Mouse (Mus musculus) liver, embryonic 12.5 days (tissue): ENCODE results near the gene Ewsr1. TPM values are rescaled to one million over a fixed set of nuclear protein-coding genes. Genes with fewer than 3 reads are reported as not detected.
"Not testable (repeated sequence)": the region's sequence is repeated elsewhere in the genome, so short reads cannot be mapped to it uniquely, and the experiment has no call there.

Experiments used
- ATAC-seq: fragments of 200-750 bp; cut with Nextera tagmentation; 2 replicates; pipeline ENCODE4 v1.8.0; 2017; ENCODE audit warnings: moderate number of reproducible peaks, mild to moderate bottlenecking, moderate library complexity
- H3K27ac ChIP-seq: fragments of 300-500 bp; sonication (generic); 2 replicates; pipeline ENCODE4 v1.5.1; 2016; ENCODE audit warnings: mild to moderate bottlenecking
- H3K27me3 ChIP-seq: fragments of 300-500 bp; sonication (generic); replicated peaks from 2 replicates; pipeline ENCODE4 v1.6.1; 2016; ENCODE audit warnings: mild to moderate bottlenecking, moderate library complexity
- H3K36me3 ChIP-seq: fragments of 300-500 bp; sonication (generic); 2 replicates; pipeline ENCODE4 v1.6.1; 2016; ENCODE audit warnings: mild to moderate bottlenecking, moderate library complexity
- H3K4me1 ChIP-seq: fragments of 300-500 bp; sonication (generic); 2 replicates; pipeline ENCODE4 v1.6.1; 2016
- H3K4me2 ChIP-seq: fragments of 300-500 bp; sonication (generic); 2 replicates; pipeline ENCODE4 v1.6.1; 2016; ENCODE audit warnings: mild to moderate bottlenecking, moderate library complexity
- H3K4me3 ChIP-seq: fragments of 300-500 bp; sonication (generic); 2 replicates; pipeline ENCODE4 v1.5.1; 2016; ENCODE audit warnings: mild to moderate bottlenecking, moderate library complexity
- H3K9ac ChIP-seq: fragments of 300-500 bp; sonication (generic); 2 replicates; pipeline ENCODE4 v1.6.1; 2016; ENCODE audit warnings: mild to moderate bottlenecking, moderate library complexity
- H3K9me3 ChIP-seq: fragments of 300-500 bp; sonication (generic); replicated peaks from 2 replicates; pipeline ENCODE4 v1.6.1; 2016; ENCODE audit warnings: mild to moderate bottlenecking, moderate library complexity
- WGBS: fragments of 180-500 bp; shearing (Covaris S2); methylation state at CpG from one replicate; pipeline ENCODE4 v1.1.7; 2016; ENCODE audit not compliant: insufficient replicate concordance; 5-methylcytosine and 5-hydroxymethylcytosine counted together
- polyA plus RNA-seq: library from polyadenylated mRNA; unstranded; fragments of >200 nt; fragmentation: Nextera tagmentation; extraction: Ambion mirVana; gene quantifications from 2 replicates; pipeline ENCODE4 v1.2.1, GENCODE M21; 2016

The Ewsr1 gene
- polyA plus RNA-seq, 1 experiment from 2014 or later, result 432 TPM

DNA sequence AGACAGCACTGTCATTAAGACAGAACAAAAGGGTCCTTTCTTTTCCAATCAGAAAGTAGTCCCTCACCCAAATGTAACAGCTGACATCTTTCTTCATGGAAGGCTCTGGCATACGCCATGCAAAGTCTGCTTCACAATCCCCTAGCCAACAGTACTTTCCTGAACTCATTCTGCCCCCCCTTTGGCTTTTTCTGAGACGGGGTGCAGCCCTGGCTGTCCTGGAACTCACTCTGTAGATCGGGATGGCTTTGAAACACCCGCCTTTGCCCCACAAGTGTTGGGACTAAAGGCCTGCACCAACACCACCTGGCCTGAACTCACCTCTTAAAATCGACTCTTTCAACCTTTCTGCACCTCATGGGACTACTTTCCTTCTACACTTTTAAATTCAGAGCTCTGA lies 3.2 kb downstream of the Ewsr1 start:
- H3K27ac ChIP-seq, result peak overlapping the region; percentile 48; the same call in 1 of the 2 replicates
- peak overlapping the region; percentile 81 for H3K4me2 ChIP-seq
- peaks cover 41% of the 10 kb centered on the region for H3K4me1 ChIP-seq
- no peak for ATAC-seq
- WGBS, result 77% methylated on average over 5 of the region's 5 CpGs
- 0 out of 2 replicates have a peak overlapping the region, but pooled peaks have one; percentile 100 for H3K4me3 ChIP-seq
- no peak overlapping the region; the same call in 1 of the 2 replicates for H3K9ac ChIP-seq
- no peaks in the 10 kb centered on the region for H3K27me3 ChIP-seq
- H3K9me3 ChIP-seq, result no peaks in the 10 kb centered on the region
- peaks cover 52% of the 10 kb centered on the region for H3K36me3 ChIP-seq

DNA sequence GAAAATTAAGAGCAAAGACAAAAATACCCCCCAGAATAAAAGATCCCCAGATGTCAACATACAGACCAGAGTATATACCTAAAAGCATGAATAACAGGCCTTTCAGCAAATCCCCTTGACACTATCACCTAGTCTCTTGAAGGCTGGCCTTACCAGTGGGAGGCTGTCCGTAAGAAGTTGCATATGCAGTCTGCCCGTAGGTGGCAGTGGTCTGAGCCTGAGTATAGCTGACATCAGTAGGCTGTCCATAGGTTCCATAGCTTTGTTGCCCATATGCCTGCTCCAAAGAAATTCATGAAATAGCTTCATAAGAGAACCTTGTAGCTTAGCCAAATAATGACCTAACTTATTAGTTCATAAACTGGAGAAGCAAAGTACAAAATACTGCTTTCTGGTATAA lies 7.4 kb downstream of the Ewsr1 start:
- no peak for ATAC-seq
- Histone ChIP-seq H3K27ac (no peak overlapping the region), H3K9ac (no peak overlapping the region), H3K4me3 (no peak overlapping the region), H3K36me3 (peaks cover 88% of the 10 kb centered on the region), H3K4me1 (peaks cover 22% of the 10 kb centered on the region), H3K27me3 (no peaks in the 10 kb centered on the region), H3K9me3 (no peaks in the 10 kb centered on the region), H3K4me2 (no peak overlapping the region)
- WGBS, result 73% methylated on average over 2 of the region's 2 CpGs

DNA sequence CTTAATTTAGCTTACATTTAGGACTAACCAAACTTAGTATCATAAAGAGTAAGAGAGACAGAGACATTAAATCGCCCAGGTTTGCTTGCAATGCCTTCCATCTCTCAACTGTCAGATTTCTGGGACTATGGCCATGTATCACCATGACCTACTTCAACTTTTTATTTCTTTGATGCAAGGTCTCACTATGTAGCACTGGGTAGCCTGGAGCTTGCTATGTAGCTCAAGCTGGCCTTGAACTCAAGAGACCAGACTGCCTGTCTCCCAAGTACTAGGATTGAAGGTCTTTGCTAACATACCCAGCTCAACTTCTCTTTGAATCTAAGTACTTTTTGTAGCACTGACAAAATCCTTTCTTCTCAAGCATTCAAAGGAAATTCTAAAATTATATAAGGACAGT lies 9.9 kb downstream of the Ewsr1 start:
- Histone ChIP-seq H3K36me3 (peaks cover 97% of the 10 kb centered on the region), H3K27me3 (no peaks in the 10 kb centered on the region), H3K9ac (no peak overlapping the region), H3K4me3 (no peak overlapping the region), H3K27ac (no peak overlapping the region), H3K4me2 (no peak overlapping the region), H3K9me3 (no peaks in the 10 kb centered on the region), H3K4me1 (peaks cover 3% of the 10 kb centered on the region; the same call in 1 of the 2 replicates)
- 95% methylated on average over 1 of the region's 1 CpGs for WGBS
- ATAC-seq, result no peak

DNA sequence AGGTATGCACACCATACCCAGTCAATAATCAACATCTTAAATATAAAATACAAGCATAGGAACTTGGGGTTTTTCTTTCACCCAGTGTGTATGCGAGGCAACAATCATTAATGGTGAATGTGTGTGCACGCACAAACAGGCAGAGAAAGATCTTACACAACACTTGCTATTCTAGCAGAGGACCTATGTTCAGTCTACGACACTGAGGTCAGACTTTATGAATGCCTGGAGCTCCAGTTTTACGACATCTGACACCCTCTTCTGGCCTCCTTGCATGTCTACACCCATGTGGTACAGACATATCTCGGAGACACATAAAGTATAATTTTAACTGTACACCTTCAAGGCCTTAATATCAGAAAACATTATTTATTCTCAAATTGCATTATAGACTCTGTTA lies 22.2 kb downstream of the Ewsr1 start:
- H3K9me3 ChIP-seq, H3K9ac ChIP-seq, ATAC-seq, H3K27me3 ChIP-seq, H3K27ac ChIP-seq, H3K4me2 ChIP-seq, H3K4me3 ChIP-seq, H3K4me1 ChIP-seq: not testable (repeated sequence)
- H3K36me3 ChIP-seq, result peaks cover 87% of the 10 kb centered on the region
- 86% methylated on average over 4 of the region's 5 CpGs for WGBS

DNA sequence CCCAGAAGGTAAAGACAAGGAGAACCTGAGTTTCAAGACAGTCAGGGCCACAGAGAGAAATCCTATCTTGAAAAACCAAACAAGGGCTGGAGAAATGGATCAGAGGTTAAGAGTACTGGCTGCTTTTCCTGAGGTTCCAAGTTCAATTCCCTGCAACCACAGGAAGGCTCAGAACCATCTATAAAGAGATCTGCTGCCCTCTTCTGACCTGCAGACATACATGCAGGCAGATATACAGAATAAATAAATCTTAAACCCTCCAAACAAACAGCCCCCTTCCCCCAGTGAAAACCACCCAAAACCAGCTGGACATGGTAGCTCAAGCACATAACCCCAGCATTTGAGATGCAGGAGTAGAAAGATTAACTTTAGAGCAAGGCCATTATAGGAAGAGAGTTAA lies 23.3 kb downstream of the Ewsr1 start:
- no peak overlapping the region for H3K27ac ChIP-seq
- no peak overlapping the region for H3K9ac ChIP-seq
- H3K4me3 ChIP-seq, result no peak overlapping the region
- no peak for ATAC-seq
- H3K9me3 ChIP-seq, result no peaks in the 10 kb centered on the region
- no peaks in the 10 kb centered on the region for H3K4me1 ChIP-seq
- no peak overlapping the region for H3K4me2 ChIP-seq
- H3K27me3 ChIP-seq, result no peaks in the 10 kb centered on the region
- peaks cover 90% of the 10 kb centered on the region for H3K36me3 ChIP-seq

DNA sequence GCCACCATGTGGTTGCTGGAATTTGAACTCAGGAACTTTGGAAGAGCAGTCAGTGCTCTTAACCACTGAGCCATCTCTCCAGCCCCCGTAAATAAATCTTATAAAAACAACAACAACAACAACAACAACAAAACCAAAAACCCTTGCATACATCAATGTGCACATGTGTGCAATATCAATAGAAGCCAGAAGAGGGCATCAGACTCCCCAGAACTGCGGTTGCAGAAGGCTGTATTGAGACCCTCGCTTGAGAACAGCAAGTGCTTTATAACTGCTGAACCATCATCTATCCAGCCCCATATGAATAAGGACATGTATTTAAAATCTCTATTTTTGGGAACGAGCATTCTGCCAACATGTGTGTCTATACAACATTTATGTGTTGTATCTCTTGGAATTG lies 24.2 kb downstream of the Ewsr1 start:
- Histone ChIP-seq H3K9me3 (no peaks in the 10 kb centered on the region), H3K27me3 (no peaks in the 10 kb centered on the region), H3K4me3 (no peak overlapping the region), H3K4me2 (no peak overlapping the region), H3K36me3 (peaks cover 90% of the 10 kb centered on the region), H3K4me1 (no peaks in the 10 kb centered on the region), H3K27ac (no peak overlapping the region), H3K9ac (no peak overlapping the region)
- no peak for ATAC-seq
- 67% methylated on average over 4 of the region's 4 CpGs for WGBS

DNA sequence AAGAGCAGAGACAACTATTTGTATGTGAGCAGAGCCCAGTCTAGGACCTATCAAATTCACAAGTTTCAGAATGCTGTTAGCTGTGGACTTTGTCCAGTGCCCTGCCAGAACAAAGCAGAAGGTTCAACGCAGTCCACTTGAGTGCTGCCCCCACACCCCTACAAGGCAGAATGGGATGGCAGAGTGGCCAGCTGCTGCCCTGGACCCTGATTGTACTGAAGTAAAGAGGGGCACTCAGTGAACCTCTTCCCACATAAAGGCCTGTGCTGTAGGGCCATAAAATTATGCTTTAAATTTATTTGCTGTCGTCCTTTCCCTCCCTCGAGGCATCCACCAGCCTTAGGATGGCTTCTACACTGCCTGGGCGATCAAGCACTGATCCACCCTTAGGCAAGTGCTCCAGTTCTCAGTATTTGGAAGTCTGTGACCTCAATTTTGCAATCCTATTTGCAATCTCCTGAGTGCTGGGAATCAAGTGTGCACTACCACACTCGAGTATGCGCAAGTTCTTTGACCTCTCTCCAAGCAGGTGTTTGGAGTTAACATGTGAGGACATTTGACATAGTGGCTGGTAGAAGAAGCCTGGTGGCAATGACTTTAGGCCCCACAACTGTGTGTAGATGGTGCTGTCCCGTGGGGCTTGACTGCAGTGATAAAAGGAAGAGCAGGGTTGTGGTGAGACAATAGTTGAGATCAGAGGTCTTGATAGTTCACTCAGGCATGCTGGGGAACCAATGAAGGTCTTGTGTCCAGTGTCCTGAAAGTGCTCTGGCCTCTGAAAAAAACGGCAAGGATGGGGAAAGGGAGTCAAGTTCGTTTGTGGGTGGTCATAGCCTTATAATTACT lies 30.7 kb downstream of the Ewsr1 start:
- Histone ChIP-seq H3K36me3 (peaks cover 55% of the 10 kb centered on the region), H3K27me3 (peaks cover 15% of the 10 kb centered on the region), H3K9ac (no peak overlapping the region), H3K9me3 (no peaks in the 10 kb centered on the region), H3K4me3 (no peak overlapping the region), H3K4me1 (peaks cover 50% of the 10 kb centered on the region), H3K4me2 (no peak overlapping the region), H3K27ac (peak overlapping the region; percentile 65)
- 62% methylated on average over 9 of the region's 9 CpGs for WGBS
- no peak for ATAC-seq

DNA sequence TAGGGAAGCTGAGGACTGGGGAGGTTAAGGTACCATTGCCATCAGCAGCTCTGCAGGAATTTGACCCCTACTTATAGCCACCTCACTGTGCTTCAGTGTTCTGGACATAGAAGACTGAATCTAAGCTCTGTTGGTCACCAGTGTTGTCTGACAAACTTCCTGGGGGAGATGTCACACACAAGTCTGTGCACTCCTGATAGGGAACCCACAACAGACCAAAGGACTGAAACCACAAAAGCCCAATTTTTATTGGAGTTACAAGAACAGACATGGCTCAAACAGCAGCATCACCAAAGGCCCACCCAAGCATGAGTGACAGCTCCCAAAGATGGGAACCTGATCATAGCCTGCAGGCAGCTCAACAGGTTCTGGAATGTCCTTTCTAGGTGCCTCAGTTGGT lies 32.0 kb downstream of the Ewsr1 start:
- peaks cover 60% of the 10 kb centered on the region for H3K4me1 ChIP-seq
- no peak overlapping the region for H3K27ac ChIP-seq
- no peak for ATAC-seq

DNA sequence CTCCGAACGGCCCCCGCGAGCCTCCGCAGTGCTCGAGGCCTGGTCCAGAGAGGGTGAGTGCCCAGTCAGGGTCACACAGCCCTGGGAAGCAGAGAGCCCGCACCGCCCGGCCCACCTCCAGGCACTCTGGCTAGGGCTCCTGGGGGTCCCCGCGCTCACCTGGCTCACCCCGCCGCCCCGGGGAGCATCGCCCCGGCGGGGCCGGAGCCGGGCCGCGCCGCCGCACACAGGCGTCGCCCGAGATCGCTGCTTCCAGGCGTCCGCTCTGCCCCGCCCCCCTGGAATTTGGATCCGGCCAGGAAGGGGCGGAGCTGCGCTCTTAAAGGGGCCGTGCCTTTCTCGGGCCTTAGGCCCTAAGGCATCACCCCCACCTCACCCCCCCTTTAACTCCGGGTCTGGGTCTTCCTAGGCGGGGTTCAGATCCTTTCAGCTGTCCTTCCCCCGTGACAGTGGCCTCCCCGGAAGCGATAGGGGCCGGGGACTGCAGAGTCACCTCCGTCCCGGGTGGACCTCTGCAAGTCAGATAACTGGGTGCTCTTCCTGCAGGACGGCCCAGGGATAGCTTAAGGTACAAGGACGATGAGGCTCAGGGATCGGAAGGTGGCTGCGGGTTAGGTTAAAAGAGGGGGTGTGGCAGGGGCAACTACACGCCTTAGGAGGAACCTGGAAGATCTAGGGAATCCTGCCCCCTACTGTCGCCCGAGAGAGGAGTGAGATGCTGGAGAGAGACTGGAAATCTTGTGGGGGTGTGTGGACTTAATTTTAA lies 33.8 kb downstream of the Ewsr1 start, which contains the start of gene Gas2l1:
TSS of gene Gas2l1 (minus strand) at position 272 of the 766 bp plus-strand sequence.
- peaks cover 46% of the 10 kb centered on the region for H3K27me3 ChIP-seq
- peaks cover 72% of the 10 kb centered on the region for H3K4me1 ChIP-seq
- H3K9ac ChIP-seq, result peak within 1 kb of the TSS; percentile 76
- H3K27ac ChIP-seq, result peak within 1 kb of the TSS; percentile 43
- H3K4me3 ChIP-seq, result peak within 1 kb of the TSS; percentile 75
- peaks cover 34% of the 10 kb centered on the region for H3K36me3 ChIP-seq
- peak; percentile 84 for ATAC-seq
- under 1% methylated on average over 50 of the region's 50 CpGs for WGBS
- no peaks in the 10 kb centered on the region for H3K9me3 ChIP-seq
- H3K4me2 ChIP-seq, result peak within 1 kb of the TSS; percentile 100

More for the DNA sequence above, 32.0 kb downstream of the Ewsr1 start:
- Histone ChIP-seq H3K9me3 (no peaks in the 10 kb centered on the region), H3K4me3 (no peak overlapping the region), H3K4me2 (no peak overlapping the region), H3K27me3 (peaks cover 28% of the 10 kb centered on the region), H3K36me3 (peaks cover 45% of the 10 kb centered on the region), H3K9ac (no peak overlapping the region)

DNA sequence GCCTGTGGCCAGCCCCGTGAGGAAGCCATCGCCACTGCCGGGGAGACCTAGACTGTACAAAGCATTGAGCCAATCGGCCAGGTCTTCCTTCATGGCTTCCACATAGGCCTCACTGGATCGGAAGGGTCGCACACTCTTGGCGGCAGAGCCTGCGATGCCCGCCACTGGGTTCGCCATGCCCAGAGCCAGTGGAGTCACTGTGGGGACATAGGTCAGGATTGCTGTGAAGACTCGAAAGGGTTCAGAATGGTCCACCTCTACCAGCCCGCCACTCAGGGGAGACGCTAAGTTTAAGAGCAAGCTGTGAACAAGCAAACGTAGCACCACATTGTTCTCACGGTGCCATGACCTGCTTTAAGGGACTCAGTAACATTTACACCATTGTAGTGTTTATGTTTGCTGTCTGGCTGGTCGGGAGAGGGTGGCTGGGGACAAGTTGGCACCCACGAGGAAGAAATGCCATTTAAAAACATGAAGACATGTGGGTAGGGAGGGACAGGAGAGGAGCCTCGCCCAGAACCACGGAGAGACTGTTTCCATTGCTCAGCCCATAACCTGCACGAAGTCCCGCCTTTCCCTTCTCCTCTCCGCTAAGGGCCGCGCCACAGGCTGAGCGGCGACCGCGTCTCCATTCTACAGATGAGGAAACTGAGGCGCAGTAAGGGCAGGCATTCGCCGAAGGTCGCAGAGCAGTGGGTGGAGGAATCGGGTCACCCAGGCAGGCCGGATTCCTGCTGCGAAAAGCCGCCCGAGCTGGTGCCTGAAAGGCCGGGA lies 34.6 kb downstream of the Ewsr1 start:
- no peaks in the 10 kb centered on the region for H3K9me3 ChIP-seq
- WGBS, result 23% methylated on average over 37 of the region's 38 CpGs
- peak overlapping the region; percentile 76 for H3K9ac ChIP-seq
- peaks cover 27% of the 10 kb centered on the region for H3K36me3 ChIP-seq
- peaks cover 72% of the 10 kb centered on the region for H3K4me1 ChIP-seq
- peak overlapping the region; percentile 43; the same call in 1 of the 2 replicates for H3K27ac ChIP-seq
- ATAC-seq, result peak; percentile 18
- peak overlapping the region; percentile 75 for H3K4me3 ChIP-seq
- peaks cover 54% of the 10 kb centered on the region for H3K27me3 ChIP-seq
- peak overlapping the region; percentile 100 for H3K4me2 ChIP-seq

DNA sequence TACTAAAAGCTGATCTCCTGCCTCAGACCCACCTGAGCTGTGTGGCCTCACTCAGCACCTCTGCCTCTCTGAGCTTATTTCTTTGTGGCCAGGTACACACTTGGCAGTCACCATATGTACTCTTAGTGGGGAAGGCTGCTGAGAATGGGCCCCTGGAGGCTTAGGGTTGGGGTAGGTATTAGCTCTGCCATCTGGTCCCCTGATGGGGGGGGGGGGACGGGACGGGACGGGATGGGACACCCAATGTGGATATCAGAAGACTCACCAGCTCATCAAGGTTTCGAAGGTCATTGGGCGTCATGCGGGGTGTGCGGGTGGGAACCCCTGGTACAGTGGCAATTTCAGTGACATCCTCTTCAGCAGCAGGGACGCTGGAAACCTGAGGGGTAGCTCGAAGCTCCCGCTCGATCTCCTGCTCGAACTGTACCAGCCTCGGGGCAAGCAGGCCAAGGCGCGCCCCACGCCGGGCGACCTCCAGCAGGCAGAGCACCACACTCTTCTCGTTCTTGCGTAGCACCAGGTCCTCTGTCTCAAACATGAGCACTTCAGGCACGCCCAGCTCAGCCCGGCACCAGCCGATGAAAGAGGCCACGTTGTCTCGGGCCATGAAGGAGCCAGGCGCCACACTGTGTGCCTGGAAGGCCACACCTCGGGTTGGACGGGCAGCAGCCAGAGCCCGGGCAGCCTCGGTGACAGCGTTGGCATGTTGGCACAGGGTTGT lies 35.3 kb downstream of the Ewsr1 start:
- no peaks in the 10 kb centered on the region for H3K9me3 ChIP-seq
- no peak for ATAC-seq
- H3K36me3 ChIP-seq, result peaks cover 20% of the 10 kb centered on the region
- H3K4me1 ChIP-seq, result peaks cover 65% of the 10 kb centered on the region
- H3K27ac ChIP-seq, result no peak overlapping the region
- peak overlapping the region; percentile 76 for H3K9ac ChIP-seq
- H3K4me2 ChIP-seq, result peak overlapping the region; percentile 100
- peak overlapping the region; percentile 75 for H3K4me3 ChIP-seq
- H3K27me3 ChIP-seq, result peaks cover 62% of the 10 kb centered on the region
- 65% methylated on average over 31 of the region's 31 CpGs for WGBS
